Mouse (Mus musculus) splenic B cell, adult 2 months (primary cell): ENCODE measurements around the gene Tor4a.

Source experiments
- DNase-seq: peaks from one replicate; pipeline ENCODE4 v3.0.0-alpha.2; 2011; ENCODE audit warnings: low read depth, low spot score
- H3K27me3 ChIP-seq: 2 replicates; pipeline ENCODE4 v1.6.1; 2012; ENCODE audit warnings: mild to moderate bottlenecking, low read length, moderate library complexity, mixed read lengths; ENCODE audit not compliant: control insufficient read depth, poor library complexity, insufficient read depth, severe bottlenecking
- H3K36me3 ChIP-seq: 2 replicates; pipeline ENCODE4 v1.6.1; 2012; ENCODE audit warnings: mild to moderate bottlenecking, low read length, moderate library complexity, mixed read lengths; ENCODE audit not compliant: control insufficient read depth, poor library complexity, insufficient read depth, severe bottlenecking

The Tor4a gene

GRCm38 (mm10) chr2:25151280-25151956, 45.3 kb downstream of the Tor4a start:
- Histone ChIP-seq H3K27me3 (no peaks in the 10 kb centered on the region), H3K36me3 (no peaks in the 10 kb centered on the region)
- DNase-seq: no peak

GRCm38 (mm10) chr2:25149643-25150042, 47.0 kb downstream of the Tor4a start:
- Histone ChIP-seq H3K27me3 (no peaks in the 10 kb centered on the region), H3K36me3 (no peaks in the 10 kb centered on the region)
- DNase-seq: no peak

- Histone ChIP-seq H3K36me3 (no peaks in the 10 kb centered on the region), H3K27me3 (no peaks in the 10 kb centered on the region)
- DNase-seq: no peak
These were observed 48.8 kb downstream of the Tor4a start for GRCm38 (mm10) chr2:25147892-25148291.

GRCm38 (mm10) chr2:25147398-25147797, 49.3 kb downstream of the Tor4a start:
- Histone ChIP-seq H3K27me3 (no peaks in the 10 kb centered on the region), H3K36me3 (no peaks in the 10 kb centered on the region)
- no peak for DNase-seq

- H3K27me3 ChIP-seq: no peaks in the 10 kb centered on the region
- no peak for DNase-seq
- H3K36me3 ChIP-seq: no peaks in the 10 kb centered on the region
These were observed 51.3 kb downstream of the Tor4a start for GRCm38 (mm10) chr2:25145346-25145745.
